In genomic region chr12:82935767-82936166, GRCm38 (mm10) we compare ENCODE assay signal across 21 mouse cellular contexts.
A peak's percentile ranks its signal among the peaks of the same experiment; 100 is the strongest.
DNase-seq lines count a peak whose midpoint lies in the region; ATAC-seq and TF ChIP-seq lines count a peak whose summit lies in the region.
"Had no signal": no experiment of that assay in that cellular context is flagged by ENCODE, and none has a peak within 500 bp of the region (broad histone marks: within the 10 kb centered on the region; RNA-seq: fewer than 3 reads in every experiment).

No protein-coding gene starts in this region.

- H3K9me3 ChIP-seq in heart, embryonic 13.5 days = no peaks in the 10 kb centered on the region
- H3K9me3 ChIP-seq in intestine, embryonic 15.5 days = no peaks in the 10 kb centered on the region
- H3K9me3 ChIP-seq: forebrain, embryonic 13.5 days; hindbrain, embryonic 13.5 days; liver, embryonic 13.5 days; midbrain, embryonic 12.5 days; neural tube, embryonic 15.5 days; stomach, embryonic 15.5 days had no signal

- H3K27ac ChIP-seq in heart, embryonic 13.5 days (replicated peaks) = peak overlapping the region; percentile 78
- peak overlapping the region; percentile 56; the same call in 1 of the 2 replicates for H3K27ac ChIP-seq in kidney, adult 2 months (ENCODE audit: insufficient read depth, low read depth, low read length)
- H3K27ac ChIP-seq in intestine, embryonic 15.5 days = 0 out of 2 replicates have a peak overlapping the region, but pooled peaks have one; percentile 23
- H3K27ac ChIP-seq: forebrain, embryonic 13.5 days; hindbrain, embryonic 13.5 days; liver, embryonic 13.5 days; midbrain, embryonic 12.5 days; neural tube, embryonic 15.5 days; stomach, embryonic 15.5 days had no signal

- H3K4me3 ChIP-seq in heart, embryonic 13.5 days = no peak overlapping the region
- no peak overlapping the region for H3K4me3 ChIP-seq in kidney, adult 2 months (ENCODE audit: insufficient read depth, low read depth, low read length)
- no peak overlapping the region for H3K4me3 ChIP-seq in intestine, embryonic 15.5 days (replicated peaks)
- H3K4me3 ChIP-seq: forebrain, embryonic 13.5 days; hindbrain, embryonic 13.5 days; liver, embryonic 13.5 days; midbrain, embryonic 12.5 days; neural tube, embryonic 15.5 days; stomach, embryonic 15.5 days had no signal

- peaks cover 46% of the 10 kb centered on the region for H3K4me1 ChIP-seq in heart, embryonic 13.5 days
- H3K4me1 ChIP-seq in kidney, adult 2 months (ENCODE audit: control insufficient read depth, insufficient read depth, low read length) = peaks cover 9% of the 10 kb centered on the region; the same call in 1 of the 2 replicates
- no peaks in the 10 kb centered on the region for H3K4me1 ChIP-seq in intestine, embryonic 15.5 days (replicated peaks)
- H3K4me1 ChIP-seq: forebrain, embryonic 13.5 days; liver, embryonic 13.5 days; midbrain, embryonic 12.5 days; neural tube, embryonic 15.5 days; stomach, embryonic 15.5 days had no signal

- WGBS in heart, embryonic 13.5 days = 31% methylated on average over 1 of the region's 1 CpGs
- WGBS in kidney, adult 2 months = 80% methylated on average over 1 of the region's 1 CpGs
- 41% methylated on average over 1 of the region's 1 CpGs for WGBS in intestine, embryonic 15.5 days

- H3K9ac ChIP-seq in heart, embryonic 13.5 days = no peak overlapping the region
- no peak overlapping the region for H3K9ac ChIP-seq in intestine, embryonic 15.5 days
- H3K9ac ChIP-seq: forebrain, embryonic 13.5 days; hindbrain, embryonic 13.5 days; liver, embryonic 13.5 days; midbrain, embryonic 12.5 days; neural tube, embryonic 15.5 days; stomach, embryonic 15.5 days had no signal

- H3K4me2 ChIP-seq in heart, embryonic 13.5 days = no peak overlapping the region
- no peak overlapping the region for H3K4me2 ChIP-seq in intestine, embryonic 15.5 days (replicated peaks)
- H3K4me2 ChIP-seq: forebrain, embryonic 13.5 days; hindbrain, embryonic 13.5 days; liver, embryonic 13.5 days; midbrain, embryonic 12.5 days; neural tube, embryonic 15.5 days; stomach, embryonic 15.5 days had no signal

- no peak for TF ChIP-seq CTCF in kidney, adult 2 months (conservative IDR thresholded peaks at IDR 0.05; ENCODE audit: insufficient read depth, insufficient read length, low read depth, low read length)

- no peak for TF ChIP-seq POLR2A in kidney, adult 2 months (IDR thresholded peaks at IDR 0.05; ENCODE audit: low read depth, low read length)

- DNase-seq in heart, adult 8-10 months (ENCODE audit: low spot score) = no peak
- no peak for DNase-seq in kidney, adult 2 months
- no peak for DNase-seq in kidney, postnatal 10 days
- peak; percentile 49 for DNase-seq in Muller cell, postnatal 12 days (ENCODE audit: inconsistent ontology term)
- DNase-seq in neural tube, embryonic 10.5 days (ENCODE audit: extremely low spot score, low spot score) = no peak
- DNase-seq: cerebellum, adult 2 months; cerebellum, postnatal 14 days; gastrocnemius, postnatal 14 days; kidney, adult 18-20 months; kidney, postnatal 4 days; liver, embryonic 13.5 days; right cerebral cortex, postnatal 25 days had no signal

- ATAC-seq in heart, embryonic 13.5 days (ENCODE audit: extremely low read depth, insufficient number of reproducible peaks, low FRiP score, low TSS enrichment) = no peak
- ATAC-seq in intestine, embryonic 15.5 days = peak; percentile 62
- no peak for ATAC-seq in erythroid progenitor cell, adult 5-6 weeks (replicated peaks; ENCODE audit: low FRiP score, poor library complexity, severe bottlenecking)
- ATAC-seq: forebrain, embryonic 13.5 days had no signal

- H3K27me3 ChIP-seq in heart, embryonic 13.5 days (replicated peaks) = no peaks in the 10 kb centered on the region
- H3K27me3 ChIP-seq in kidney, adult 2 months (replicated peaks; ENCODE audit: control insufficient read depth, insufficient read depth, low read length) = no peaks in the 10 kb centered on the region
- H3K27me3 ChIP-seq in intestine, embryonic 15.5 days (replicated peaks) = no peaks in the 10 kb centered on the region
- H3K27me3 ChIP-seq: CH12.LX; forebrain, embryonic 13.5 days; hindbrain, embryonic 13.5 days; liver, embryonic 13.5 days; midbrain, embryonic 12.5 days; neural tube, embryonic 15.5 days; stomach, embryonic 15.5 days had no signal

- H3K36me3 ChIP-seq in heart, embryonic 13.5 days = no peaks in the 10 kb centered on the region
- no peaks in the 10 kb centered on the region for H3K36me3 ChIP-seq in kidney, adult 2 months (ENCODE audit: control insufficient read depth, insufficient read depth, low read length)
- H3K36me3 ChIP-seq in intestine, embryonic 15.5 days = no peaks in the 10 kb centered on the region
- H3K36me3 ChIP-seq: hindbrain, embryonic 13.5 days; liver, embryonic 13.5 days; midbrain, embryonic 12.5 days; neural tube, embryonic 15.5 days; stomach, embryonic 15.5 days had no signal

Comparison
In these comparisons a context has a peak if more than half of its experiments do, and no peak if none do; other contexts are left out.
1. H3K27ac ChIP-seq: peak in every context shown above with its lines; median percentile 78 in heart, embryonic 13.5 days; 56 in kidney, adult 2 months; 23 in intestine, embryonic 15.5 days.